Mouse (Mus musculus) cerebellum, adult 2 months (tissue): ENCODE data around the gene Pank4. TPM values are rescaled to one million over a fixed set of nuclear protein-coding genes. Genes with fewer than 3 reads are reported as not detected.

Source experiments
- DNase-seq, 2 experiments: peaks; one replicate each; pipeline ENCODE4 v3.0.0; 2021
- H3K27ac ChIP-seq: fragments of 200-500 bp; 2 replicates; pipeline ENCODE4 v1.5.1; 2012; ENCODE audit warnings: low read length, control low read depth, inconsistent platforms; ENCODE audit not compliant: insufficient read depth
- H3K27me3 ChIP-seq: fragments of 200-500 bp; 2 replicates; pipeline ENCODE4 v1.6.1; 2012; ENCODE audit warnings: inconsistent platforms, mild to moderate bottlenecking, low read length, moderate library complexity; ENCODE audit not compliant: control insufficient read depth, insufficient read depth
- H3K4me1 ChIP-seq: fragments of 200-500 bp; 2 replicates; pipeline ENCODE4 v1.6.1; 2011; ENCODE audit warnings: low read length; ENCODE audit not compliant: control insufficient read depth, insufficient read depth
- H3K4me3 ChIP-seq: fragments of 200-500 bp; replicated peaks from 2 replicates; pipeline ENCODE3; 2011; ENCODE audit warnings: mild to moderate bottlenecking, low read depth, low read length, control low read depth; ENCODE audit not compliant: insufficient read depth
- CTCF ChIP-seq: fragments of 200-500 bp; IDR thresholded peaks from 2 replicates; pipeline ENCODE4 v1.5.1; 2011; ENCODE audit warnings: low read depth, mild to moderate bottlenecking, control low read depth, low read length, moderate library complexity, borderline replicate concordance; ENCODE audit not compliant: insufficient read depth
- POLR2A ChIP-seq: fragments of 200-500 bp; IDR thresholded peaks from 2 replicates; pipeline ENCODE4 v1.6.1; 2011; ENCODE audit warnings: low read length, control low read depth, borderline replicate concordance; ENCODE audit not compliant: insufficient read depth
- WGBS: fragments of 180-500 bp; shearing (Covaris S2); methylation state at CpG from one replicate; pipeline ENCODE4 v1.1.7; 2018; 5-methylcytosine and 5-hydroxymethylcytosine counted together
- polyA plus RNA-seq: library from polyadenylated mRNA; depleted of rRNA; stranded (reverse); fragments of >200 nt; gene quantifications from 2 replicates; pipeline ENCODE4 v1.2.3, GENCODE M21; 2012

Pank4 gene
- polyA plus RNA-seq, 1 experiment = 85.5 TPM

DNA sequence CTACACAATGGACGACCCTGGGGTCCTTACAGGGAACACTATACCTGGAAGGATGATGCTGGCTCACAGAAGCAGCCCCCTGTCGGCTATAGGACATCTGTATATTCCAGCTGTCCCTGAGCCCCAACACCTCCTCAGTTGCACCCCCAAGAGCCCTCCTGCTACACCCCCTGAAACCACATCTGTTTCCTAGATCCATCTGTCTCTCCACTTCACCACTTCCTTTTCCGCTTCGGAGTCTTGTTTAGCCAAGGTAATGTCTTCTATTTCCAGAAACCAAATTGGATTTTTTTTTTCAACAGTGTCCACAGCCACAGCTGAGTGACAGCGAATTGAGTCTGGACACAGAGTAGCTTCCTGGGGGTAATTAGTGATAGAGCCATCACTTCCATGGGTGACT lies 35.5 kb downstream of the Pank4 start:
- Histone ChIP-seq H3K4me3 (no peak overlapping the region), H3K27me3 (no peaks in the 10 kb centered on the region), H3K27ac (no peak overlapping the region), H3K4me1 (peaks cover 41% of the 10 kb centered on the region)
- 85% methylated on average over 5 of the region's 5 CpGs for WGBS
- TF ChIP-seq POLR2A (no peak), CTCF (no peak)
- no peak for DNase-seq

DNA sequence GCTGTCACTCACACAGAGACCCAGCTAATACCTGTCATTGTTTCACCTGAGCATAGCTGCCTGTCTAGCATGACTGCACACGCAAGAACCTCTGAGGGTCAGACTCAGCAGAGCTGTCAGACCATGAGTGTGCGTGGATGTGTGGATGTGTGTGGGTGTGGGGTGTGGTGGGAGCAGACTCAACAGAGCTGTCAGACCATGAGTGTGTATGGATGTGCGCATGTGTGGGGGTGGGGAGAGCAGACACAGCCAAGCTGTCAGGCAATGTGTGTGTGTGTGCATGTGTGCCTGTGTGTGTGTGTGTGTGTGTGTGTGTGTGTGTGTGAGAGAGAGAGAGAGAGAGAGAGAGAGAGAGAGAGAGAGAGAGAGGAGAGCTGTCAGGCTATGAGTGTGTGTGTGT lies 41.4 kb downstream of the Pank4 start:
- DNase-seq = no peak
- WGBS = 90% methylated on average over 3 of the region's 3 CpGs
- peaks cover 60% of the 10 kb centered on the region for H3K4me1 ChIP-seq

DNA sequence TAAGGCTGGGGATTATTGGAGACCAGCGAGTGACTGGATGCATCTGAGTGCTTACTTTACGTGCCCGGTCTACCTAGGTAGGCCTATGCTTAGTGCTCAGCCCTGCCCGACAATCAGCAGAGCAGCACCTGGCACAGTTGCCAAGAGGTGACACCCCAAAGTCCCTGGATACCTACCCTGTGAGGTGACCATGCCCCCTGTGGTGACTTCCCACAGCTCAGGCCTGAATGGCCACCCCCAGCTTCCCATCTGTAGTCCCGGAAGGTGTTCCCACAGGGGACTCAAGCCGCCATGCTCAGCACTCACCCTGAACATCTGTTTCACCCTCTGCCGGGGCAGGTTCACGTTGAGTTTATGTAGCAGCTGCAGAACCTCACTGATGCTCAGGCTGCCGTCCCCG lies 42.4 kb downstream of the Pank4 start:
- no peaks in the 10 kb centered on the region for H3K27me3 ChIP-seq
- H3K4me1 ChIP-seq = peaks cover 68% of the 10 kb centered on the region
- 52% methylated on average over 10 of the region's 10 CpGs for WGBS
- DNase-seq = no peak
- no peak for TF ChIP-seq CTCF
- no peak for TF ChIP-seq POLR2A
- H3K4me3 ChIP-seq = no peak overlapping the region
- no peak overlapping the region for H3K27ac ChIP-seq

More for the DNA sequence above, 41.4 kb downstream of the Pank4 start:
- Histone ChIP-seq H3K27me3 (no peaks in the 10 kb centered on the region), H3K27ac (no peak overlapping the region), H3K4me3 (no peak overlapping the region)
- TF ChIP-seq CTCF = no peak
- TF ChIP-seq POLR2A = no peak

DNA sequence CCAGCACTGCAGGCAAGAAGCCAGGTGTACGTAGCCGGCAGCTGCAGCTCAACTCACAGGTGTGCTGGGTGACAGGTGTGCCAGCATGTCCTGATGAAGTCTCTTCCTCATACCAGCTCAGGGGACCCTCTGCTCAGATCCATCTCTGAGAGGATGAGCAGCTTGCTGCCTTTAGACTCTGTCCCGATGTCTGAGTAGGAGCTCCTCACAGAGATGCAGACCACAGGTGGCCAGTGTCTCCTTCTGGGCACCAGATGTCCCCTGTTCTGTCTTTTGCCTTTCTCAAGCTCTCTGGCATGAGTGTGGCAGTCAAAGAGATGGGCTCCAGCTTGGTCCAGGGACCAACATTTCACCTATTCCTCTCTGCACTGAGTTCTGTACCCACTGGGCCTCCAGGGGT lies 43.7 kb downstream of the Pank4 start:
- 28% methylated on average over 3 of the region's 3 CpGs for WGBS
- no peak overlapping the region for H3K27ac ChIP-seq

DNA sequence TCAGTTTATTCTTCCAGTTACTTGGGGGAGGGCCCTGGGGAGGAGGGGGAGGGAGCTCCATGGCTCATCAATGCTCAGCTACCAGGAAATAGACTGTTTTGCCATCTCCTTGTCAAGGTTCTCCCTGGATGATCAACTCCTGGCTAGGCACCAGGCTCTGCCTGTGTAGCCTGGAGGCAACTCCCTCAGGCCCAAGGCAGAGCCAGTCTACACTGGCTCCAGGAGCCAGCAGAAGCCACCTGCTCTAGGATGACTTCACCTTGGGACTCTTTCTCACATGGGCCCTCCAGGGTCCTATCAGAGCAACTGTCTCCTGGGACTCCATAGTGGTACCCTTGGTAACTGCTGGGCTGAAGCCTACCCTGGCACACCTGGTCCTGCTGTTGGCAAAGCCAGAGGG lies 44.2 kb downstream of the Pank4 start:
- TF ChIP-seq POLR2A (no peak), CTCF (no peak)
- DNase-seq = no peak
- Histone ChIP-seq H3K27me3 (no peaks in the 10 kb centered on the region), H3K4me1 (peaks cover 81% of the 10 kb centered on the region), H3K4me3 (no peak overlapping the region), H3K27ac (no peak overlapping the region)

More for the DNA sequence above, 43.7 kb downstream of the Pank4 start:
- Histone ChIP-seq H3K4me3 (no peak overlapping the region), H3K4me1 (peaks cover 81% of the 10 kb centered on the region), H3K27me3 (no peaks in the 10 kb centered on the region)
- DNase-seq = peak; percentile 60 to 67
- TF ChIP-seq CTCF = no peak
- TF ChIP-seq POLR2A = no peak

DNA sequence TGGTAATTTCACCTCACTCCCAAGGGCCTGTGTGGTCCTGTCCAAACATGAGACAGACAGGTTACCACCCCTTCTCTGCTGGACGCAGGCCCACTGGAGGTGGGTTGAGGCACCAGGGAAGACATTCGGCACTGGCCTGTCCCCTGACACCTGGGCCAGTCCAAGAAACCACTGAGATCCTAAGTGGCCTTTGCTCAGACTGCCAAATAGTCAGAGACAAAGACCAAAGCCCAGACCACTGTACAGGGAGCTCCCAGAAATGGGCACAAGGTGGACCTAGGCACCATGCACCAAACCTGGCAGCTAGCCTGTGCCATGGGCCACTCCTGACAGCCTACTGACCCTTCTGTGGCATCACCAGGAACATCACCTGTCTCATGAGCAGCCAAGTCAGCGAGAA lies 45.3 kb downstream of the Pank4 start:
- 61% methylated on average over 3 of the region's 3 CpGs for WGBS
- no peak for TF ChIP-seq CTCF
- no peak for TF ChIP-seq POLR2A

DNA sequence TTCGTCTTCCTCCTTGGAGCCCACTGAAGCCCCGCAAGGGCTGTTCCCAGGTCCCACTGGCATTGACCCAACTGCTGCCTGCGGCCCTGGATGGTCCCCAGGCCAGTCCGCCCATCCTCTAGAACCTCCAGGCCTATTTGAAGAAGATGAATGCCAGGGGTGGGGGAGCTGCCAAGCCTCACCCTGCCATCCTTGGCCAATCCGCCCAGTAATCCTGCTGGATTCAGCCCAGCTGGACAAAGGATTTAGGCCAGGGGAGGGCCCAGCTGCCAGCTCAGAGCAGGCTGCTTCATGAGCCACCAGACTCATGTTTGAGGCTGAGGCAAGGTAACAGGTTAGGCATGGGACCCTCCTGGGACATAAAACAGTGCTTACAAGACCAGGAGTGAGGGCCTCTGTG lies 46.9 kb downstream of the Pank4 start:
- TF ChIP-seq POLR2A (no peak), CTCF (no peak)
- Histone ChIP-seq H3K27me3 (no peaks in the 10 kb centered on the region), H3K4me1 (peaks cover 95% of the 10 kb centered on the region), H3K4me3 (no peak overlapping the region), H3K27ac (peak overlapping the region; percentile 42)
- peak; percentile 87 to 93 for DNase-seq
- WGBS = 9% methylated on average over 5 of the region's 5 CpGs

More for the DNA sequence above, 45.3 kb downstream of the Pank4 start:
- H3K27me3 ChIP-seq = no peaks in the 10 kb centered on the region
- H3K4me1 ChIP-seq = peaks cover 90% of the 10 kb centered on the region
- no peak overlapping the region for H3K27ac ChIP-seq
- no peak for DNase-seq
- no peak overlapping the region for H3K4me3 ChIP-seq

DNA sequence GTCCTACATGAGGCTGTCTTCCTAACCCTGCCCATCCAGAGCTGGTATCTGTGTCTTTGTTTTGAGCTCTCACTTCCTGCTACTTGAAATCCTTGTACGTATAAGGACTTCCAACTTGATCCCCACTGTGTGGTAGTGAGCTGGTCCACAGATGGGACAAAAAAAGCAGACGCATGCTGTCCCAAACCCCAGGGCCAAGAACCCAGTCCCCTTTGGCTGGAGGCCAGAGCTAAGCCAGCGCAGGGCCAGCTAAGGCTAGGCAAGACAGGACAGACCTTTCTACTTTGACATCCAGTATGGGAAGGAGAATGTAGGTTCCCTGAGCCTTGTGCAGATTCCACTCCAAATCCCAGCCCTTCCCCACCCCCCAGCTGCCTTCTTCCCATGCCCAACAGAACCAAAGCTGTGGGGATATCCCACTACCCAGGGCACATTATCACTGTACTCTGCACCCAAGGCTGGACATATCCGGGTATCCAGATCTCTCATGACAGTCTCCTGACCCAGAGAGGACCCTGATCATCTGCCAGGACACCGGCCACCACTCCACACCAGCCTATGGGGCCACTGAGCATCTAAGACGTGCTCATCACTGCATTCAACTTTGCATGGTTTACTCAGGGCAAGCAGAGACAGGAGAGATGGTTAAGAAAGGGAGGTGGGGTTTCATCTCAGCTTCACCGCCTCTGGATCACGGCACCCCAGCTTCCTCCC lies 47.5 kb downstream of the Pank4 start:
- no peak for TF ChIP-seq CTCF
- no peak for TF ChIP-seq POLR2A
- H3K4me3 ChIP-seq = no peak overlapping the region
- H3K27ac ChIP-seq = peak overlapping the region; percentile 28
- peak; percentile 70 to 71 for DNase-seq
- H3K4me1 ChIP-seq = peaks cover 96% of the 10 kb centered on the region
- 17% methylated on average over 8 of the region's 8 CpGs for WGBS
- no peaks in the 10 kb centered on the region for H3K27me3 ChIP-seq
